Mouse (Mus musculus) spleen, adult 2 months (tissue): ENCODE results near the gene Prss38.
"Not testable (repeated sequence)": the region's sequence is repeated elsewhere in the genome, so short reads cannot be mapped to it uniquely, and the experiment has no call there.

Source experiments
- CTCF ChIP-seq: fragments of 200-500 bp; IDR thresholded peaks from 2 replicates; pipeline ENCODE4 v1.5.1; 2011; ENCODE audit warnings: mild to moderate bottlenecking, inconsistent platforms; ENCODE audit not compliant: insufficient read depth, insufficient read length, insufficient replicate concordance; ENCODE audit errors: extremely low read depth
- POLR2A ChIP-seq: fragments of 200-500 bp; IDR thresholded peaks from 2 replicates; pipeline ENCODE4 v1.6.1; 2011; ENCODE audit warnings: low read depth, low read length, inconsistent platforms

GRCm38 (mm10) chr11:59367955-59368354 lies 7.5 kb downstream of the Prss38 start:
- not testable (repeated sequence) for TF ChIP-seq POLR2A, CTCF
